Mouse (Mus musculus): ENCODE measurements around the gene Ccdc148.

The Ccdc148 gene

DNA sequence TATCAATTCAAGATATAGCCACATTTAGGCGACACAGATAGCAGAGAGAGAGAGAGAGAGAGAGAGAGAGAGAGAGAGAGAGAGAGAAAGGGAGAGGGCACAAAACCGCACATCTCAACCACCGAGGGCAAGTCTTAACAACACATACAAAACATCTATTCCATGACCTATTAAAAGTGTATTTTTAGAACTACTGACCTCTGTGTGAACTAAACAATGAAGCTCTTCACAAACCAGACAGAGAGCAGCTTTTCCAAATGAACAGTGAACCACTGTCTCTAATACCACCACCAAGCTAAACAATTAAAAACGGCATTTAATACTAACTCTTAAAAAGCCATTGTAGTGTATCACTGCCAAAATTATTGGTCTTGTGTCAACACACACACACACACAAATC, 110.8 kb downstream of the Ccdc148 start:
- no peak for DNase-seq (ENCODE audit: low spot score in 2 of 2)

DNA sequence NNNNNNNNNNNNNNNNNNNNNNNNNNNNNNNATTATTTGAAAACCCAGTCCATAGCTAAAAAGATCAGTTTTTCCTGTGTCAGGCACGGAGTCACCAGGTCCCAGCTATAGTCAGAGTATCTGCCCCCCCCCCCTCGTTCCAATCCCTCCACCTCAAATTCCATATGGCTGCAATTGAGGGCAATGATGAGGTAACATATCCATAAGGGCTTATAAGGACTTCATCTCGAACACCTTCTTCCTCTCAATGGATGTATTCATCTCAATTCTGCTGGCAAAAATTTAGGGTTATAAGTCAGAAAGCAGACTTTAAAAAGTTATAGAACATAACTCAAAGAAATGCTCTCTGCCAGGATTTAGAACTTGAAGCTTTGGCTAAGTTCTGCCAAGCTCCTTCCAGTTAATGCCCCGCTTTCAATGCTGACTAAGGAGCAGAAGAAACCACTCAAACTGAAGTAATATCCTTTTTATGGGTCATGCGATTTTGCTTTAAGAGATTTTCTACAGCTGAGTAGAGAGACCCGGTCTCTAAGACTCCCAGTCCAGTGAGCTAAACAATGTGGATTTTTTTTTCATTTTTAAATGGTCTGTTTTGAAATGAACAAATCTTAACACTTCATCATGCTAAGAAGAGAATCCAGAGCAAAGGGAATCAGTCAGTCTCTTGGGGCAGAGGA, 111.6 kb downstream of the Ccdc148 start:
- DNase-seq (ENCODE audit: low spot score in 2 of 2), result no peak

DNA sequence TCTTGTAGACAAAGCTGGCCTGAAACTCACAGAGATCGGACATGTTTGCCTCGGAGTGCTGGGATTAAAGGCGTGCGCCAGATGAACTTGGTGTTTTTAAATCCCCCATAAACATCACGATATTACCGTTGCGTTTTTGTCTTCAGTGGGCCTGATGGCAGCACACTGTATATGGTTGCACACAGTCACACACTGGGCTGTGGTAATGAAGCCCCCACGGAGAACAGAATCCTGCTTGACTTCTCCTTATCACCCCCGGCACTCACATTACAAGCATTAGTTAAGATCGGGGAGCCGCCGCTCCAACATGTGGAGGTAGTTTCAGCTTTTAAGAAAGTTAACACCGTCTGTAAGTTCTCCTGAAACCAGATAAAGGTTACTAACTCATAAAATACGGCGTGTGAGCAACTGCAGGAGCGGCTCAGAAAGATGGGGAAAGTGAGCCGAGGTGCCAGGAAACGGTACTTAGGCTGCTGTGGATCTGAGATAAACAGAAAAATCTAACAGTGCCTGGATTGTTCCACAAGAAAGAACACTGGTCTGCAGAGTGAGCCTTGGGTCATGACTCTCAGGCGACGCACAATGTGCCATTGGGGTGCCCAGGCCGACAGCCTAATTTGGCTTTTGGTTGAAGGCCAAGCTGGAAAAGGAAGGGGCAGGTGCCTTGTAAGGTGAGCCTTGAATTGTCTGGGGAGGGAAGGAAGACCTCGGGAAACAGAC, 117.0 kb downstream of the Ccdc148 start:
- DNase-seq (ENCODE audit: low spot score in 2 of 2), result no peak

DNA sequence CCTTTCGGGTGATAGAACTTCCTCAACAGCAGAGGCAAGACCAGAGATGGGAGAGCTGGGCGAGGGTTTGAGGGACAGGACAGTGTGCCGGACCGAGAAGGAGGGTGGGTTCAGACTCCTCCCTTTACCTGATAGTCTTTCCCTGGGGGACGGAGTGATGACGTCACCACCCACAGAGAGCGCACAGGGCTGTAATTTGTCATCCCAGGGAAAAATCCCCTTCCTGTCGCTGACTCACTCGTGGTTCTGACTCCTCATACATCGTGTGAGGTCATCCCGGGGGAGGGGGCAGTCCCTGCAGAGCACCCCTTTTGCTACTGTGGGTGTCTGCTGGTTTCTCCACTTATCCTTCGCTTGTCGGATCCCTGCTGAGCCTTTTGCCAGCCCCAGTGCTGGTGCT, 117.9 kb downstream of the Ccdc148 start:
- DNase-seq (ENCODE audit: low spot score in 2 of 2), result no peak

DNA sequence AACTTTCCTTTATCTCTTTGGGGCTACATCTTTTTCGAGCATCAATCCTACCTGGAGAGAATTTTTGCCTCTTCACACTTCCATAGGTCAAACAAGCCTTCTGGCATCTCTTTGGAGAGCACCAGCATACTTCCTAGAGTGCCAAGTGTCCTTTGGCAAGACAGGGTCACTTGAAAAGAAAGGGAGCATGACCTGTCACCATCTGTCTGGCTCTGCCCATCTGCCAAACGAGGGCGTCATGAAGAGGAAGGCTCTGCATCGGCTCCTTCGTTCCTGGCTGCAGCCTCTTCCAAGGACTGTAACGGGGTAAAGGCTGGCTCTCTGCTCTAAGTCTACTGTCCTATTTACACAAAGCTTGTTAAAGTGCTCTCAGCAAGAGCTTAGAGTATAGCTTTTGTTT, 124.0 kb downstream of the Ccdc148 start:
- no peak for DNase-seq (ENCODE audit: low spot score in 2 of 2)

DNA sequence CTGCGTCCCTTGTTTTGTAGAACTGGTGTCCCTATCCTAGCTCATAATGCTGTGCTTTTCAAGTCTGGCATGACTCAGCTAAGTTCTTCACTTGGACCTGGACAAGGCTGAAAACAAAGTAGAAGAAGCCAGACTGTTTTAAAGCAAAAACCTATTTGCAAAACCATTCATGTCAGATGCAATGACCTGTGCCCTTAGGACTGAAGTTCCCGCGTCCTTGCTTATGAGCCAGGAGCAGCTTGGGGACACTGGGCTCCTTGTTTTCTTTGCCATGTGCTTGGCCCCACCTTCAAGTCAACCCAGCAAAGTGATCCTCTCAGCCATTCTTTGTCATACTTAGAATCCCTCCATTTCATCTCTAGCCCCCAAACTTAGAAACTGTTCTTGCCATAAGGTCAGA, 125.3 kb downstream of the Ccdc148 start:
- no peak for DNase-seq (ENCODE audit: low spot score in 2 of 2)

DNA sequence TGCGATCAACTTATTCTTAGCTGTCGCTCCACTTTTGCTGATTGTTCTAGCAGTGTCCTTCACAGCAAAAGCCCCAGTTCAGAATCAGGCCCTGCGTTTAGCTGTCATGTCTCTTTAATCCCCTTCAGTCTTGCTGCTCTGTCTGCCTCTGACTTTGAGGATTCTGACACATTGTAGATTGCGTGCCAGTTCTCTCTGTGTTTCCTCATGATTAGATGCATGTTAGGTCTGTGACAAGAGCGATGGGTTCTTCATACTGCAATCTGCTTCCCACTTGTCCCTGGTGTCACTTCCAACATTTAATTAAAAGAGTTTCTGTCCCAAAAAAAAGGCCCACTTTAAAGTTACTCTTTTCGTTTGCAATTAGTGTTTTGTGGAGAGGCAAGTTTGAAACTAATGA, 126.2 kb downstream of the Ccdc148 start:
- DNase-seq (ENCODE audit: low spot score in 2 of 2), result no peak

DNA sequence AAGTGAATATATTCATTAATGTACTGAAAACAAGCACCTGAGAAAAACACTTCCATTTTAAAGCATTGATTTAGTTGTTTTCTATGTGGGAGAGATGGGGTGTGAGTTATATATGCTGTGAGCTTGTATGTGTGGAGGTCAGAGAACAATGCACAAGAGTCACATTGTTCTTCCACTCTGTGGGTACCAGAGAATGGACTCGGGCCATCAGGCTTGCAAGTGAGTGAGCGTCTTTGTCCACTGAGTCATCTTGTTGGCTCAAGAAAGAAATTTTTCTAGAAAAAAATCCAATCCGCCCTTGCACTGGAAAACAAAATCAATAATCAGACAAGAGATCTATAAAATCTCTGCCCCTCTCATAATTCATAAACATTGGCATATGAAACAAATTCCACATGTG, 135.9 kb downstream of the Ccdc148 start:
- DNase-seq (ENCODE audit: low spot score in 2 of 2), result no peak

DNA sequence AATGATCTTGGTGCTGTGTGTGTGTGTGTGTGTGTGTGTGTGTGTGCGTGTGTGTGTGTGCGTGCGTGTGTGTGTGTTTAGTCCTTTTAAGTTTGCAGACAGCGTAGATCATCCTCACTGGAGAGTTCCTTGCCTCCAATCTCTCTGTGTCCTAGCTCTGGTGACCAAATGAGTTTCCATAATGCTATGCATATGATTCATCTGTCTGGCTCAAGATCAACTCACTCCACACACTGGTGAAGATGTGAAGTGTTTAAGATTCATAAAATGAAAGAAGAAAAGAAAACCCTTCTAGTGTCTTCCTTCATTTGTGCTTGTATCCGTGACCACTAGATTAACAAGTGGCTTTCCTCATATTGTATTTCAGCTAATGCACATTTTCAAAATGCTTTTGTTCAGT, 153.1 kb downstream of the Ccdc148 start:
- DNase-seq (ENCODE audit: low spot score in 2 of 2), result no peak

DNA sequence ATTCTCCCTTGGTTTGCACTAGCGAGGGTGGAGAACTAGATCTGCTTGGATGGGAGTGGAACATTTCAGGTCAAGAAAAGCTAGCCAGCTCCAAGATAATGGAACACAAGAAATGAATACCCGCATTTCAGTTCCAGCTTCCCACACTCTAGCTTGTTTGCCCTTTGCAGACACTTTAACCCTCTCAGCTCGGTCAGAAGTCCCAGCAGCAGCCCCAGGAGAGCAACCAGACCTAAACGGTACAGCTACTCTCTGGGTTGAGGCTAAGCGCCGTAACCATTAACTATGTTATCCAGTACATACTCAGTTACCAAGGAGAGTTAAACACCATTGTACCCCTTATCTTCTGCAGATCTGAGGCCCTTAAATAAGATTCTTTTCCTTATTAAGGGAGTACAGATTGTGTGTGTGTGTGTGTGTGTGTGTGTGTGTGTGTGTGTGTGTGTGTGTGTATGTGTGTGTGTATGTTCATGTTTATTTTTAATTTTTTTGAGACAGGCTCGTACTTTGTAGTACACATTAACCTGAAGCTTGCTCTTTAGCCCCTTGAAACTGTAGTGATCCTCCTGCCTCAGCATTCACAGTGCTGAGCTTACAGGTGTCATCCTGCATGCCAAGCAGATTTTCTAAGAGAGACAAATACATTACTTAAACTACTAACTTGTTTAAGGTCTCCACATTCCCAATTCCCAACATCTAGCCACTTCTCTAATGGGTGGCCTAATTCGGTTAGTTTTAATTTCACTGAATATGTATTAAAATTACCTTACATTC, 153.7 kb downstream of the Ccdc148 start:
- DNase-seq (ENCODE audit: low spot score in 2 of 2), result no peak

DNA sequence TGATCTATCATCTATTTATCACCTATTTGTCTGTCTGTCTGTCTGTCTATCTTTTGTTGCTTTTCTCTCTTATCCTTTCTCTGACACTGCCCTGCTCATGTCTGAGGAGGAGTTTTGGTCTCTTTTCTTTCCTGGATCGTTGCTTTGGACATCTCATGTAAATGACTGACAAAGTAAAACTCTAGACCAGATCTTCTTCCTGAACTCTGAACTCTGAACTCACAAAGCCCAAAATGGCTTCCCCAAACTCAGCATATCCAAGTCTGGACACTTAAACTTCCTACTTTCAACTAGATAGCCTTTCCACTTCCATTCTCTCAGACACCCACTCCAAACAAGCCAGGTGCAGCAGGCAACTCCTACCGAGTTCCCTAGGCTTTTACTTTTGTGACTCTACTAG, 163.3 kb downstream of the Ccdc148 start:
- DNase-seq (ENCODE audit: low spot score in 2 of 2), result no peak

DNA sequence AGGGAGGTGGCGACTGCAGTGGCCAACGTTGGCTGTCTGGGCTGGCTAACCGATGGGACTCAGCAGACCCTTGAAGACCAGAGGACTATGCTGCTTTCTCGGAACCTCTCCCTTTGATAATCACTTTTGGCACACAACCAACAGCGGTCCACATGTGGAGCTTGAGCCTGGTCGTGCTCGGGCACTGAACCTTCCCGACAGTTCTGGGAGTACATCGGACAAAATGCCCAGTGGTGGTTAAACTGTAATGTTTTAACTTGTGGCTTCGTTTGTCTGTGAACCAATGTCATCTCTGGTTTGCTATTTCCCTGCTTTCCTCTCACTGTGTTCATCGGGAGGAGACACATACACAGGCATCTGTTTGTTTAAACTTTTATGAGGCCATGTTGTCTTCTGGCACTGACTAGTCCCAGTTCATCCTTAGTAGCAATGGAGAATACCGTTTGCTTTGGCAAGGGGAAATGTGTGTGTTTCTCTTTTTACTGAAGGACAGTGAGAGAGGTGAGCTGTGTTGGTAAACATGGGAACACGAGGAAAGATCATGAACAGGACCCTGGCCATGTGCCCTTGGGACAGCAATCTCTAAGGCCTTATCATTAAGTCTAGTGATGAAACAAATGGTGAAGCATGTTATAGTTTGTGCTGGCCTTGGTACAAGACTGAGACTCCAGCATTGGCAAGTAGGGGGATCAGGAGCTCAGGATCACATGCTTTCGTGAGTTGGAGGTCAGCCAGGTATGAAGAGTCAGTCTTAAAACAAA, 167.9 kb downstream of the Ccdc148 start:
- DNase-seq (ENCODE audit: low spot score in 2 of 2), result no peak

DNA sequence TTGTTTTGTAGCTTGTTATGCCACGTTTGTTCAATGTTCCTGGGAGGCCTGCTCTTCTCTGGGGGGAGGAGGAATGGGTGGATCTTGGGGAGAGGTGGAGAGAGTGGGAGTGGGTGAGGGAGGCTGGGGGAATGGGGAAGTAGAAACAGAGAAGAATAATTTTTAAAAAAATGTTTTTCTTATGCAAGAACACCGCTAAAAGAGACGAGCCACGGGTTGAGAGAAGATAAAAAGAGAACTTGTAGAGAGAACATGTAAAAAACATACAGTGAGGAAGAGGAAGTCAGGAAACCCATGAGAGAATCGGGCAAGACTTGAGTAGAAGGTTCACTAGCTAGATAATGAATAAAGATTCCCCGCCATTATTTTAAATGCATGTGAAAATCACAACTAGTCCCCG, 182.4 kb downstream of the Ccdc148 start:
- no peak for DNase-seq (ENCODE audit: low spot score in 2 of 2)

DNA sequence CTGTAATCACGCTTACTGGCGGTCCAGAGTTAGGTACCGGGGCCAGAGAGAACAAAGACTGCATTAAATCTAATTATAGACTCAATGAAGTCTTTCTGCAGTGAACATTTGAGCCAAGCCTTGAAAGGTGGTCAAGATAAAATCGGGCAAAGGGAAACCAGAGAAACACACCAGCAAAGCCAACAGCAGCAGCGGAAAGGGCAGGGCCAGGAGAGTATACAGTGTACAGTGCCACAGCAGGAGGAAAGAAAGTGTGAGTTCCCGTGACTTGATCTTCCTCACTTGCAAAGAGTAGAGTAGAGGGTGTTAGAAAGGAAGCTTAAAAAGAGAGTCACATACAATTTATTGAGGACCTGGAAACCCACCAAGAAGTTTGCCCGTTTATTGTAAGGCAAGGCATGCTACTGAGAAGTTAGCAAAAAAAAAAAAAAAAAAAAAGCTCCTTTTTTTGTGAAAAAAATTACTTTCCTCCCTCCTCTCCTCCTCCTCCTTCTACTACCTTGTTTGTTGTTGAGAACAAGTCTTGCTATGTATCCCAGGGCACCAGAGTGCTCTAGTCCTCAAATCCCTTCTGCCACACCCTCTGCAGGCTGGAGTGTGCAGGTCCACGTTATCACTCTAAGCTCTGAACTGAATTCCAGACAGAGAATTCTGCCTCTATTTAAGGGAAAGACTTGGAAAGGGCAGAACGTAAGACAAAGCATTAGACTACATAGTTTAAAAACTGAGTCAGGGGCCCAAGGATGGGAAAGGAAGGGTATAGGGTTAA, 188.8 kb downstream of the Ccdc148 start:
- no peak for DNase-seq (ENCODE audit: low spot score in 2 of 2)

DNA sequence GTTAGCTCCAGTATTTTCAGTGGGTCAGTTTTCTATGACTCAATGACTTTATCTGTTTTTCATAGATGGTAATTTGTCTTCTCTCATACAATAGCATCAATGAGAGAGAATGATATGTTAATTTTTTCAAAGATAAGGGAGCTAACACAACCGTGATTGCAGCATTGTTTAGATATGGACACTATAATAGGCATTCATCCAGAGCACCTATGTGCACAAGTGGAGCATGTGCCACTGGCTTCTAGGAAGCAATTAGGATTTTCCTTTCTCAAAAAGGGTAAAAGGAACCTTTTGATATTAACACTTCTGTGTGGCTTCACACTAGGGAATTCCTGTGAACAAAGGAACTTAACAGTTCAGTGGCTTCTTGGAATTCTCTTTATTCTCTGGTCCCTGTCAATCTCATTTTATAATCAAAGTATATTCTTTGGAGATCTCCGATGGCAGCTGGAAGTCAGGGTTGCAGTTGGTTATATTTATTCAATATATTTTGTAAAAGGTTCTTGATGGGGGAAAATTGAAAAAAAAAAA, 203.6 kb downstream of the Ccdc148 start:
- DNase-seq (ENCODE audit: low spot score in 2 of 2), result no peak

DNA sequence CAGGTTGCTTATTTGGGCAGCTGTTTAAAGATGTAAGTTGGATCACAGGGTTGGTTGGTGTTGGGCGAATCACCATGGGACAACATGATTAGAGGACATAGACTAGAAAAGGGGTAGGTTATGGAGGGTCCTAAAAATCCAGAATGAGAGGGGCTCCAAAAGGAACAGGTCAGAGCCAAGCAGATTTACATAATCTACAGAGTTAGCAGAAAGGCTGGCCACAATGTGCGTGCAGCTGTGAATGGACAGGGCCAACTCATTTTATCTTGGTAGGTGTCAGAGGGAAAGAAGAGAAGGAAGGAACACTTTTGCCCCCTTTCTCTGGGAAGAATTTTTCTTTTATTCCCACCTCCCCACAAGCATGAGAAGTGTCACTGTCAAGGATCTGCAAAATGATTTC, 204.1 kb downstream of the Ccdc148 start:
- no peak for DNase-seq (ENCODE audit: low spot score in 2 of 2)

DNA sequence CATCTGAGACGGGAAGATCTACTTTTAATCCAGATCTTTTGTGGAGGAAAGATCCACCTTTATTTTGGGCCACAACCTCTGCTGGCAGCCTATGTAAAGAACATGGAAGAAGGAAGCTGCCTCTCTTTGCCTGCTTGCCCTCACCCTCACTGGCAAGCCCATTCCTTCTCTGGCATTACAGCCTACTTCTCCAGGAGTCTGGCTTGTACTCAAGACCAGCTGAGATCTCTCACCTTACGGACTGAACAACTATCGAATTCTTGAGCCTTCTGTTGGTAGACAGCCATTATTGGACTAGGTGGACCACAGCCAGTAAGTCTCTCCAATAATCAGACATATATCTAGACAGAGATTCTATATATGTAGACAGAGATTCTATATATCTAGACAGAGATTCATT, 208.4 kb downstream of the Ccdc148 start:
- DNase-seq (ENCODE audit: low spot score in 2 of 2), result no peak

DNA sequence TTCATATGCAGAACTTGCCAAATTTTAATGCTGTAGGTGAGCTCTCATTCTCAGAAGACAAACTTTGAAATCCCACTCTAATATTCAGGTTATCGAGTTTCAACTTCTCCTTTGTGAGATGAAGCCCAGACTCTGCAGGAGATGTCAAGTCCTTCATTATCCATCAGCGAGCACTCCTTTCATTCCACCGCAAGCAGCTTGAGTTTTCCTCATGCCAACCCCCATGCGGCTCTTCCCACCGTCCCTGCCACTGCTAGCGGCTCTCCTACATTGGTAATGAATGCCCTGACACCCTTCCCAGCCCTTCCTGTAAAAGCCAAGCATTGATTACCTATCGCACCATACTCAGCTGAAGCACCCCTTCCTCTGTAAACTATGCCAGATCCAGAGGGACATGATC, 211.7 kb downstream of the Ccdc148 start:
- DNase-seq (ENCODE audit: low spot score in 2 of 2), result no peak

DNA sequence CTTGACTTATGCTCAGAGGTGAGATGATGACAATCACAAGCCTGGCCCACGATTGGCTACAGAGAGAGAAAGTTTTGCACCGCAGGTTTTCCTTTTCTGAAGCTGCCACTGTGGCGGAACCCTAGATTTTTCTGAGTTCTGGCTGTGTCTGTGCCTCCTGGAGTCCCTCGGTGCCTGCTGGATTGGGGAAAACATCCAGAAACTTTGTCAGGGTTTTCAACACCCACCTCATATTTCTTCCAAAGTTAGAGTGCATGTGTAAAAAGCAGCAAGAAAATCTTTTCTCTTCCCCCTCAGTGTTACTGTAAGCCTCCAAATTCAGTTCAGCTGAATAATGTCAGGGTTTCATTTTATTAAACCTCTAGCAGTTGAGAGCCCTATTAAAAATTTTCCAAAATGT, 219.1 kb downstream of the Ccdc148 start:
- DNase-seq (ENCODE audit: low spot score in 2 of 2), result no peak

DNA sequence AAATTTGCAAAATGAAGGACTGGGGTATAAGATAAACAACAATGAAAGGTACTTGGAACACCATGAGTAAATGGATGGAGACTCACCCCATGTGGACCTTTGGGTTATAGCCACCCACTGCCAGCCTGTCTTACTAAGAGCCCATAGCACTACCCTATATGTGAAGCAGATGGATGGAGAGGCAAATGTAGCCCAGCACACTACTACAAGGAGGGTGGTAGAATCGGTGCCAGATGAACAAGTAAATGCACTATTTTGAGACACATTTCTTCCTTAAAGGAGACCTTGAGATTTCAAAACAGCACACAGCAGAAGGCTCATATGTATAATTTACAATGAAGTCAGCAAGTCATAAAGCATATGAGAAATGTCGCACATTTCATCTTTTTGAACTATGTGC, 234.9 kb downstream of the Ccdc148 start:
- no peak for DNase-seq (ENCODE audit: low spot score in 2 of 2)

DNA sequence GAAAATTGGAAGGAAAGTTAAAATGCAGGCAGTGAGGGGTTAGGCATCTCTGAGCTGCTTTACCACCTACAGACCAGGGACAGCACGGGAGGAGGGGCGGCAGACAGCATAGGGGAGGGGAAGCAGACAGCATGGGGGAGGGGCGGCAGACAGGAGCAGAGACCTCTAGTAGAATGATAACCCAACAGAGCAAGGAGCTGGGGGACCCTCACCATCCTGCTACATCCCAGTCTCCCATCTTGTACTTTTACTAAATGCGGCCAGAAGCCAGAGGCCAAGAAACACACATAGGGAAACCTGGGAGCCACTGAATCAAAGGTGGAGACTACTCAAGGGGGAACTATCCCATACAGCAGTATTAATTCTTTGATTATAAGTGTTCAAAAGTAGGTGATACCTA, 242.1 kb downstream of the Ccdc148 start:
- no peak for DNase-seq (ENCODE audit: low spot score in 2 of 2)

Data from spleen, postnatal 10 days (tissue).